Mouse (Mus musculus) kidney, adult 2 months (tissue): Measurements from ENCODE around the gene Irf8.

Source experiments
- CTCF ChIP-seq: fragments of 200-500 bp; conservative IDR thresholded peaks from 2 replicates; pipeline ENCODE4 v1.5.1; 2011; ENCODE audit warnings: low read depth, mild to moderate bottlenecking, control low read depth, low read length, moderate library complexity, mixed read lengths; ENCODE audit not compliant: insufficient read depth, insufficient read length
- POLR2A ChIP-seq: fragments of 200-500 bp; IDR thresholded peaks from one replicate; pipeline ENCODE4 v1.6.1; 2011; ENCODE audit warnings: low read depth, low read length, control low read depth

- TF ChIP-seq CTCF (no peak), POLR2A (no peak)
These were observed 47.6 kb upstream of the Irf8 start for GRCm38 (mm10) chr8:120688511-120688910.
